Mouse (Mus musculus) G1E-ER4 (cell line): ENCODE measurements around the gene Tmem260. TPM values are rescaled to one million over a fixed set of nuclear protein-coding genes. Genes with fewer than 3 reads are reported as not detected.

Source experiments
- GATA1 ChIP-seq: IDR thresholded peaks from one replicate; pipeline ENCODE4 v1.8.0; 2012; ENCODE audit warnings: low read length, inconsistent platforms
- polyA plus RNA-seq: library from polyadenylated mRNA; stranded (reverse); fragments of >175 nt; gene quantifications from 2 replicates; pipeline ENCODE4 v1.2.3, GENCODE M21; 2012

Tmem260 gene
- polyA plus RNA-seq, 1 experiment: 7.2 TPM

DNA sequence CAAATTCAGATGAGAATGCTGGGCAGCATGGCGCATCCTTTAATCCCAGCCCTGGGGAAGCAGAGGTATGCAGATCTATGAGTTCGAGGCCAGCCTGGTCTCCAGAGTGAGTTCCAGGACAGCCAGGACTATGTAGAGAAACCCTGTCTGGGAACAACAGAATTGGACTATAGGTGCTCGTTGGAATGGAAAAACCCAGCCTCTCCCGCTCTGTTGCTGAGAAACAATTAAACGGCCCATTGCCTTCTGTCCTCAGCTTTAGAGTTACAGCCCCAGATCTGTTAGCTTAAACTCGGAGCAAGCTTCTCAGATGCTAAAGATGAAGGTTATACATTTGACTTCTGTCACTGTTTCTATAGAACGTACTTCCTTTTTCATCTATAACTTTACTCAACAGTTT, 22.4 kb downstream of the Tmem260 start:
- TF ChIP-seq GATA1: no peak

DNA sequence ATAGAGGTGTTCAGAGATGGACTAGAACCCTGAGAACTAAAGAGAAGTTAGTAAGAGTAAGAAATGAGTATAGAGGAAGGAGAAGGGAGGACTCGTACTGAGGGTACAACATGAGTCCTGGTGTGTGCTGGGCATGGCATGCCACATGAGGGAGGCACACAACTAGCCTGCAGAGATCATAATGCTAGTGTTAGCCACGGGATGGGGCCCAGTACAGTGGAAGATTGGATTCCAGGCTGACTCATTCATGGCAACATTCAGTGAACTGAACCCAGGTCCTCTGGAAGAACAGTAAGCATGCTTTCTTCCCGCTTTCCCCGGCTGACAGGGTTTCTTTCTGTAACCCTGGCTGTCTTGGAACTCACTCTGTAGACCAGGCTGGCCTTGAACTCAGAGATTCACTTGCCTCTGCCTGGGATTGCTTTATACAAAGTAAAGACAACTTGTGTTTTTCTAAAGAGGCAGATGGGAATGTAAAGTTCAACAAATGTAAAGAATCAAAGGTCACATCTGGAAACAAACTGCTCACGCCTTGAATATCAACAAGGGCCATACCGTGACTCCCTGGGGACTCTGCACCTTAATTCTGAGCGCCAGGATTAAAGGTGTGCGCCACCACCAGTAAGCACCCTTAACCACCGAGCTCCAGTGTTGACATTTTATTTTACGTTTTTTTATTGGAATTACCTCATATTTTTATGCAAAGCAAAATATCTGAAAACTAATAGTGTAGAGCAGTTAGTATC, 25.0 kb downstream of the Tmem260 start:
- TF ChIP-seq GATA1: no peak

GRCm38 (mm10) chr14:48472179-48472578, 26.3 kb downstream of the Tmem260 start:
- TF ChIP-seq GATA1: no peak

- no peak for TF ChIP-seq GATA1
Measured at GRCm38 (mm10) chr14:48475370-48475769, 29.4 kb downstream of the Tmem260 start.

GRCm38 (mm10) chr14:48476278-48476677, 30.4 kb downstream of the Tmem260 start:
- no peak for TF ChIP-seq GATA1

GRCm38 (mm10) chr14:48481591-48481990, 35.7 kb downstream of the Tmem260 start:
- TF ChIP-seq GATA1: no peak

- TF ChIP-seq GATA1: no peak
Measured at GRCm38 (mm10) chr14:48482762-48483161, 36.8 kb downstream of the Tmem260 start.

DNA sequence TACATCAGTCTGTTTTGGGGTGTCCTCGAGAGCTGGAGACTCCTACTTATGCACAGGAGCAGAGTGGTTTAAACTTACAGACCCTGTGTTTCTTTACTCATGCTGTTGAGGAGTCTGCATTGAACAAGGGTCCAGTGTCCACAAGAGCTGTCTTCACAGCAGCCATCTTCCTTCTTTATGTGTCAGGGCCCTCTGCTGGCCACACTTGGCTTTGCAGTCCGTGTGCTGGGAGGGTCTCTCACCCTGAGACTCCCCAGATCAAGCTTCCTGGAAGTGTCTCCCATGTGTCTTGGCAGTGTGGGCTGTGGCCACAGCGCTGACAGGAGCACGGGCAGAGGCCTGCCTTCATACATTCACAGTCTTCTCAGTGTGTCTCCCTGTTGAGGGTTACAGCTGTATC, 48.0 kb downstream of the Tmem260 start:
- no peak for TF ChIP-seq GATA1

- no peak for TF ChIP-seq GATA1
Measured at GRCm38 (mm10) chr14:48502573-48502972, 56.6 kb downstream of the Tmem260 start.

DNA sequence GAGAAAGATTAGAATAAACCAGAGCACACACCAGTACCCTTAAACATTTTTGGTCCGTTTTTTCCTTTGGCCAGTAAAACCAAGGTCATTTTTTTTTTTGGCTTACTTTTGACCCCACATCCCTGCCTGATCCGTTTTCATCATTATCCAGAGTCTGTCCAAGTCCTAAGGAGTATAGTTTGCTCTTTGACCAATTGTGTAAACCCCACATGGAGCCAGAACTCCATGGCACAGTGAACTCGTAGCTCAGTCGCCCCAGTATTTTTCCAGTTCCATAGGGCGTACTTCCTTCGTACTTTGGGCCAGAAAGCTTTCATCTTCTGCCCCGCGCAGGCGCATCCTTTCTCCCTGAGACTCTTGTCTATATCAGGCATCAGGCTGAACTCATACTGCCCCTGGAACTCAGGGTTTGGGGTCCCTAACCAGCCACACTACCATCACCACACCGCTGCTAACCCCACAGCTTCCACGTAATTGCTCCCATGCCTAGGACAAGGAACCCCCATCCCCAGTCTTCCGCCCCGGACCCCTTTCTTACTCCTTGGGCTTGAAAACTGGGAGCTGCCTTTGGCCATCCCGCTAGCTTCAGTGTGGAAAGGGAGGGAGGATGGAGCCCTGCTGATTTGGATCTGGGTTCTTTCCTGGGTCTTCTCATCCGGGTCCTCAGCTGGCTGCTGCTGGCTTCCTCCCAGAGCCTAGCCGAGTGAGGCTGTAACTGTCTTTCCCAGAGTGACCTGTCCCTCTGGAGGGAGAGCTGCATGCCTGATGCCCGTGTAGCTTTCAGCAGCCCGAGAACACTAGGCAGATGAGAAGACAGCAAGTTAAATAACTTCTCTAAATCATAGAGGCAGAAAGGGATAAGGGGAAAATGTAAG, 58.0 kb downstream of the Tmem260 start:
- no peak for TF ChIP-seq GATA1

DNA sequence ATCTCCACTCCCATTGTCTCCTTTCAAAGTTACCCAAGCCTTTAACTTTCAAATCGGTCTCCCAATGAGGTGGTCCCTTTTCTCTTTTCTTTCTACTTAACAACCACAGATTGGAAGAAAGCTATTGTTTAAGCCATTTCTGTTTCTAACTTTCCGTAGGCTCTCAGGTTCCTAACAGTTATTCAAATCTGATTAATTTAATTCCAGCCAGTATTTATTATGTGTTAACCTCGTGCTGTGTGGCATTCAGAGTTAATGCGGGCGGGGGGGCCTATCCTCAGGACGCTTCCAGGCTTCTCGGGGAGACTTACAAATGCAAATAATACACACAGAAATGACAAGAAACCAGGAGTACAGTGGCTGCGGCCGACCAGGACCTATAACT, 58.6 kb downstream of the Tmem260 start:
- no peak for TF ChIP-seq GATA1

DNA sequence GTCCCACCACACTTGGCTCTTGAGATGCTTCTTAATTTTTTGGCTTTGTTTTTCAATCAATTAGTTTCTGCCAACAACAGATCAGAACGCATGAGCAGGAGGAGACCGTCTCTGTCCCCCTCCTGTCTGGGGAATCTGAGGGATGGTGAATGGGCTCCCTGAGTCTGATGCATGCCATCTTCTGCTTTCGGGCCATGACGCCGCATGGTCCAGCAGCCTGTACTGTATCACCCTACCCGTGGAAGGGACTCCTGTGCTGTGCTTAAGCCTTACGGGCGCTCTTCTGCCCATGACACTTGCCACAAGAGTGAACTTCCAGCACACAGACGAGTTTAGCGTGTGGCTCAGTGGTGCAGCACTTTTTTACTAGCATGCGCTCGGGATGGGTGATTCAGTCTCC, 59.7 kb downstream of the Tmem260 start:
- TF ChIP-seq GATA1: no peak

- no peak for TF ChIP-seq GATA1
Measured at GRCm38 (mm10) chr14:48507376-48507775, 61.5 kb downstream of the Tmem260 start.

GRCm38 (mm10) chr14:48509131-48509530, 63.2 kb downstream of the Tmem260 start:
- TF ChIP-seq GATA1: no peak

- no peak for TF ChIP-seq GATA1
Measured at GRCm38 (mm10) chr14:48513098-48513823, 67.3 kb downstream of the Tmem260 start.
